Mouse (Mus musculus) lung, adult 2 months (tissue): Measurements from ENCODE around the gene Elavl3.

ENCODE experiments used
- CTCF ChIP-seq: fragments of 200-500 bp; IDR thresholded peaks from 2 replicates; pipeline ENCODE4 v1.5.1; 2011; ENCODE audit warnings: mild to moderate bottlenecking, low read length, control low read depth; ENCODE audit not compliant: insufficient read depth
- POLR2A ChIP-seq: fragments of 200-500 bp; IDR thresholded peaks from 2 replicates; pipeline ENCODE4 v1.6.1; 2011; ENCODE audit warnings: low read depth, mild to moderate bottlenecking, control low read depth, low read length, borderline replicate concordance; ENCODE audit errors: extremely low read depth

GRCm38 (mm10) chr9:22002194-22003162, 49.3 kb downstream of the Elavl3 start, which contains the start of the genes Ccdc151 and Prkcsh:
- TF ChIP-seq CTCF = no peak
- peak; percentile 93; the same call in 1 of the 2 replicates for TF ChIP-seq POLR2A
